Mouse (Mus musculus): ENCODE data around the gene Usp30.

- TF ChIP-seq CTCF (IDR thresholded peaks at IDR 0.05; ENCODE audit: extremely low read depth, insufficient read depth, low read length) = no peak
- no peak for TF ChIP-seq POLR2A (IDR thresholded peaks at IDR 0.05; ENCODE audit: extremely low read depth, insufficient read depth, low read length)
These were observed 105.1 kb downstream of the Usp30 start for GRCm38 (mm10) chr5:114170345-114170744.
